ENCODE assay signal across 27 mouse cellular contexts in the genomic region with DNA sequence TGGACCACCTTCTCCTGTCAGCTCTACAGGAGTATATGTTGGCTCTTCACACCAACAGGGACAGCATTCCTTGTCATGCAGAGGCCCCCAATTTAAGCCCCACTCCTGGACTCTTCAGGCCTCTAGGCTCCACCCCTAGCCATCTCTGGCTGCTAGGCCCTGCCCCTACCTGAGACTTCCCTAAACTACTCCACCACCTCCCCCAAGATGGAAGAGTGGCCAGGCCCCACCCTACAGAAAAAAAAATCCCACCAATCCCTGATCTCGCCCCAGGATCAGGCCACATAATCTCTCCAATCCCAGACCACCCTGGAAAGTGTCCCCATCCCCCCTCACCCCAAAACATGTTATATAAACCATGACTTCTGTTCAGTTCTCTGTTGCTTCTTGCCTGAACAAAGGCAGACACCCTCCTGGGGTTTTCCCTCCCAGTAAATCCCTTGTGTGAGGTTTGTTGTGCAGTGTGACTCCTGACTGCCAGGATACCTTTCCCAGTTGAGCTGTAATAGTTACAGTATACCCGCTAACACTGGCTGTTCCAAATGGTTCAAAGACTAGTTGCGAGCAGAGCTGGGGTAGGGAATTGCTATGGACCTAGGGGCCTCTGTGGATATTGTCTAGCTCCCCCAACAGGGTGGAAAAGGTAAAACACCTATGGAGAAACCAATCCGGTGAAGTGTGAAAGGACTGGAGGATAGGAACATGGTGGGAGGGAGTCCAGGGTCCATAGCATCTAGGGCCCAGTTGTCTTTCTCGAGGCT. TPM values are rescaled to one million over a fixed set of nuclear protein-coding genes. Genes with fewer than 3 reads are reported as not detected.
DNase-seq lines count a peak whose midpoint lies in the region; ATAC-seq and TF ChIP-seq lines count a peak whose summit lies in the region.
"Had no signal": no experiment of that assay in that cellular context is flagged by ENCODE, and none has a peak within 500 bp of the region (broad histone marks: within the 10 kb centered on the region; RNA-seq: fewer than 3 reads in every experiment).

No protein-coding gene starts in this region.

- TF ChIP-seq EP300 in heart, adult 2 months (IDR thresholded peaks at IDR 0.05; ENCODE audit: insufficient read depth, low read depth, low read length), result no peak

- no peak overlapping the region for H3K27ac ChIP-seq in heart, adult 2 months
- no peak overlapping the region for H3K27ac ChIP-seq in midbrain, embryonic 11.5 days (ENCODE audit: low read depth, low read length)
- no peak overlapping the region for H3K27ac ChIP-seq in midbrain, embryonic 13.5 days
- no peak overlapping the region for H3K27ac ChIP-seq in embryonic facial prominence, embryonic 13.5 days
- H3K27ac ChIP-seq: heart, embryonic 13.5 days; hindbrain, embryonic 15.5 days; limb, embryonic 15.5 days; midbrain, embryonic 15.5 days; neural tube, embryonic 12.5 days; stomach, embryonic 15.5 days had no signal

- 87% methylated on average over 5 of the region's 5 CpGs for WGBS in heart, adult 2 months
- WGBS in midbrain, embryonic 11.5 days, result 78% methylated on average over 5 of the region's 5 CpGs
- 86% methylated on average over 5 of the region's 5 CpGs for WGBS in midbrain, embryonic 13.5 days
- 80% methylated on average over 5 of the region's 5 CpGs for WGBS in embryonic facial prominence, embryonic 13.5 days

- no peak for DNase-seq in heart, adult 2 months
- DNase-seq in heart, adult 8-10 months (ENCODE audit: low spot score), result no peak
- peak; percentile 21 for DNase-seq in midbrain, embryonic 11.5 days (ENCODE audit: low spot score, missing footprints)
- DNase-seq in kidney, postnatal 36 days, result no peak
- DNase-seq in right cerebral cortex, adult 18-20 months, result no peak
- DNase-seq: adrenal gland, postnatal 14 days; cerebellum, adult 8-10 months; cerebellum, postnatal 36 days; heart, adult 11 months; heart, postnatal 36 days; kidney, adult 9 months; kidney, postnatal 14 days; lung, adult 18-20 months; lung, postnatal 10 days; right cerebral cortex, postnatal 4 days; thymus, adult 18-20 months; thymus, postnatal 36 days had no signal

- H3K79me2 ChIP-seq in heart, adult 2 months (replicated peaks; ENCODE audit: control insufficient read depth, insufficient read depth, low read length), result no peaks in the 10 kb centered on the region

- no peak overlapping the region for H3K4me3 ChIP-seq in heart, adult 2 months
- no peak overlapping the region for H3K4me3 ChIP-seq in midbrain, embryonic 11.5 days (ENCODE audit: low read depth, low read length)
- H3K4me3 ChIP-seq in midbrain, embryonic 13.5 days (replicated peaks), result no peak overlapping the region
- no peak overlapping the region for H3K4me3 ChIP-seq in embryonic facial prominence, embryonic 13.5 days
- H3K4me3 ChIP-seq: heart, embryonic 13.5 days; hindbrain, embryonic 15.5 days; limb, embryonic 15.5 days; midbrain, embryonic 15.5 days; neural tube, embryonic 12.5 days; stomach, embryonic 15.5 days had no signal

- H3K4me1 ChIP-seq in heart, adult 2 months (ENCODE audit: control insufficient read depth, insufficient read depth, low read length), result no peaks in the 10 kb centered on the region
- H3K4me1 ChIP-seq in midbrain, embryonic 11.5 days (ENCODE audit: control insufficient read depth, insufficient read depth, low read length), result no peaks in the 10 kb centered on the region
- no peaks in the 10 kb centered on the region for H3K4me1 ChIP-seq in midbrain, embryonic 13.5 days (replicated peaks)
- H3K4me1 ChIP-seq in embryonic facial prominence, embryonic 13.5 days, result peaks cover 3% of the 10 kb centered on the region; the same call in 1 of the 2 replicates
- H3K4me1 ChIP-seq: heart, embryonic 13.5 days; hindbrain, embryonic 15.5 days; limb, embryonic 15.5 days; midbrain, embryonic 15.5 days; neural tube, embryonic 12.5 days; stomach, embryonic 15.5 days had no signal

- no peaks in the 10 kb centered on the region for H3K36me3 ChIP-seq in heart, adult 2 months (ENCODE audit: control insufficient read depth, insufficient read depth, low read length)
- no peaks in the 10 kb centered on the region for H3K36me3 ChIP-seq in midbrain, embryonic 11.5 days (ENCODE audit: control insufficient read depth, insufficient read depth, low read length)
- H3K36me3 ChIP-seq in midbrain, embryonic 13.5 days, result no peaks in the 10 kb centered on the region
- H3K36me3 ChIP-seq in embryonic facial prominence, embryonic 13.5 days, result no peaks in the 10 kb centered on the region
- H3K36me3 ChIP-seq: heart, embryonic 13.5 days; hindbrain, embryonic 15.5 days; limb, embryonic 15.5 days; midbrain, embryonic 15.5 days; neural tube, embryonic 12.5 days; stomach, embryonic 15.5 days had no signal

- intact Hi-C loops in heart, adult 2 months (cut with DNase I), result no loop called here

- H3K9ac ChIP-seq in heart, adult 2 months (ENCODE audit: low read depth, low read length), result no peak overlapping the region
- H3K9ac ChIP-seq in midbrain, embryonic 11.5 days (ENCODE audit: low read length), result no peak overlapping the region
- H3K9ac ChIP-seq in midbrain, embryonic 13.5 days (replicated peaks), result no peak overlapping the region
- H3K9ac ChIP-seq in embryonic facial prominence, embryonic 13.5 days, result no peak overlapping the region
- H3K9ac ChIP-seq: heart, embryonic 13.5 days; hindbrain, embryonic 15.5 days; limb, embryonic 15.5 days; midbrain, embryonic 15.5 days; neural tube, embryonic 12.5 days; stomach, embryonic 15.5 days had no signal

- no peak overlapping the region for H3K4me2 ChIP-seq in midbrain, embryonic 11.5 days
- H3K4me2 ChIP-seq in midbrain, embryonic 13.5 days (replicated peaks), result no peak overlapping the region
- H3K4me2 ChIP-seq in embryonic facial prominence, embryonic 13.5 days, result no peak overlapping the region
- H3K4me2 ChIP-seq: heart, embryonic 13.5 days; hindbrain, embryonic 15.5 days; limb, embryonic 15.5 days; midbrain, embryonic 15.5 days; neural tube, embryonic 12.5 days; stomach, embryonic 15.5 days had no signal

- no peaks in the 10 kb centered on the region for H3K27me3 ChIP-seq in heart, adult 2 months (ENCODE audit: control insufficient read depth, insufficient read depth, low read length)
- H3K27me3 ChIP-seq in midbrain, embryonic 11.5 days (ENCODE audit: control insufficient read depth, insufficient read depth, low read length), result no peaks in the 10 kb centered on the region
- H3K27me3 ChIP-seq in midbrain, embryonic 13.5 days, result 0 out of 2 replicates have a peak, but pooled peaks cover under 1% of the 10 kb centered on the region
- H3K27me3 ChIP-seq in embryonic facial prominence, embryonic 13.5 days, result no peaks in the 10 kb centered on the region
- H3K27me3 ChIP-seq: heart, embryonic 13.5 days; hindbrain, embryonic 15.5 days; limb, embryonic 15.5 days; midbrain, embryonic 15.5 days; neural tube, embryonic 12.5 days; stomach, embryonic 15.5 days had no signal

- no peak for ATAC-seq in midbrain, embryonic 11.5 days (ENCODE audit: low FRiP score)
- no peak for ATAC-seq in midbrain, embryonic 13.5 days
- ATAC-seq in embryonic facial prominence, embryonic 13.5 days (ENCODE audit: insufficient number of reproducible peaks, insufficient read depth, low FRiP score, low TSS enrichment, low read depth), result 0 out of 2 replicates have a peak, but pooled peaks have one; percentile 33
- peak; percentile 37; the same call in 1 of the 2 replicates for ATAC-seq in megakaryocyte-erythroid progenitor cell, adult 5-6 weeks (replicated peaks; ENCODE audit: low FRiP score, low TSS enrichment, poor library complexity, severe bottlenecking)
- ATAC-seq: CD4-positive, CD25-positive, alpha-beta regulatory T cell, adult 4 months; midbrain, embryonic 15.5 days had no signal

- TF ChIP-seq POLR2A in heart, adult 2 months (IDR thresholded peaks at IDR 0.05; ENCODE audit: insufficient read depth, low read depth, low read length), result no peak

- TF ChIP-seq CTCF in heart, adult 2 months (IDR thresholded peaks at IDR 0.05), result 0 out of 2 replicates have a peak, but pooled peaks have one; percentile 7

- H3K9me3 ChIP-seq in midbrain, embryonic 11.5 days (ENCODE audit: control insufficient read depth, low read length), result no peaks in the 10 kb centered on the region
- H3K9me3 ChIP-seq in midbrain, embryonic 13.5 days, result no peaks in the 10 kb centered on the region
- H3K9me3 ChIP-seq in embryonic facial prominence, embryonic 13.5 days, result no peaks in the 10 kb centered on the region
- H3K9me3 ChIP-seq: heart, embryonic 13.5 days; hindbrain, embryonic 15.5 days; limb, embryonic 15.5 days; midbrain, embryonic 15.5 days; neural tube, embryonic 12.5 days; stomach, embryonic 15.5 days had no signal

RNA-seq across cellular contexts. Expression of a gene that starts 5.9 kb away (rescaled TPM):
- total RNA-seq in heart, adult 2 months (2021), result 10 to 100 TPM; 18.0 to 21.2 TPM
- polyA plus RNA-seq in heart, adult 2 months (2012; rRNA removed), result 20.4 and 27.1 TPM in 2 replicates
- total RNA-seq in heart, adult 8-10 months (2022), result 10 to 100 TPM; 15.1 to 20.3 (median 19.2) TPM
- 10.5 and 10.7 TPM in 2 replicates for polyA plus RNA-seq in midbrain, embryonic 11.5 days (2014; fragmentation: Nextera tagmentation; extraction: Ambion mirVana)
- 4.9 and 9.8 TPM in 2 replicates for polyA plus RNA-seq in midbrain, embryonic 13.5 days (2015; fragmentation: Nextera tagmentation; extraction: Ambion mirVana)
- polyA plus RNA-seq in embryonic facial prominence, embryonic 13.5 days (2015; fragmentation: Nextera tagmentation; extraction: Ambion mirVana), result 21.5 and 28.1 TPM in 2 replicates
- not detected in 2 replicates for total RNA-seq in megakaryocyte-erythroid progenitor cell, adult 5-6 weeks (2014; fragmentation: Nextera tagmentation)
- total RNA-seq in megakaryocyte-erythroid progenitor cell, adult 5-6 weeks (2017), result 1.6 TPM in 1 of 2 replicates, not detected in the other

RNA-seq across cellular contexts. Expression of a gene that starts 22.5 kb away (rescaled TPM):
- total RNA-seq in heart, adult 2 months (2021), result 1 to 10 TPM; 3.8 to 4.8 TPM
- 5.9 and 7.4 TPM in 2 replicates for polyA plus RNA-seq in heart, adult 2 months (2012; rRNA removed)
- total RNA-seq in heart, adult 8-10 months (2022), result 1 to 10 TPM; 4.0 to 5.7 (median 5.2) TPM
- polyA plus RNA-seq in midbrain, embryonic 11.5 days (2014; fragmentation: Nextera tagmentation; extraction: Ambion mirVana), result 5.2 and 5.6 TPM in 2 replicates
- polyA plus RNA-seq in midbrain, embryonic 13.5 days (2015; fragmentation: Nextera tagmentation; extraction: Ambion mirVana), result 6.2 and 7.0 TPM in 2 replicates
- polyA plus RNA-seq in embryonic facial prominence, embryonic 13.5 days (2015; fragmentation: Nextera tagmentation; extraction: Ambion mirVana), result 9.6 and 10.0 TPM in 2 replicates
- total RNA-seq in megakaryocyte-erythroid progenitor cell, adult 5-6 weeks (2014; fragmentation: Nextera tagmentation), result 7.4 and 11.1 TPM in 2 replicates
- total RNA-seq in megakaryocyte-erythroid progenitor cell, adult 5-6 weeks (2017), result 8.2 and 8.8 TPM in 2 replicates

Comparison
In these comparisons a context has a peak if more than half of its experiments do, and no peak if none do; other contexts are left out.
1. ATAC-seq: peak in embryonic facial prominence, embryonic 13.5 days (single experiment) and megakaryocyte-erythroid progenitor cell, adult 5-6 weeks (single experiment); none in midbrain, embryonic 11.5 days (single experiment) and midbrain, embryonic 13.5 days (single experiment).